Mouse (Mus musculus) ES-E14 (cell line): Measurements from ENCODE around the gene Slc34a2.

ENCODE experiments used
- CHD2 ChIP-seq: IDR thresholded peaks from 2 replicates; pipeline ENCODE4 v1.6.1; 2014; ENCODE audit warnings: mild to moderate bottlenecking, low read depth, low read length, inconsistent platforms
- ZC3H11A ChIP-seq: IDR thresholded peaks from 2 replicates; pipeline ENCODE4 v1.6.1; 2012; ENCODE audit warnings: low read depth, mild to moderate bottlenecking, inconsistent platforms, low read length, borderline replicate concordance

GRCm38 (mm10) chr5:52995461-52995860, 42.4 kb upstream of the Slc34a2 start:
- TF ChIP-seq CHD2 (no peak), ZC3H11A (no peak)
